Mouse (Mus musculus) spleen, adult 2 months (tissue): ENCODE measurements around the gene Reg3b. TPM values are rescaled to one million over a fixed set of nuclear protein-coding genes. Genes with fewer than 3 reads are reported as not detected.
"Not testable (repeated sequence)": the region's sequence is repeated elsewhere in the genome, so short reads cannot be mapped to it uniquely, and the experiment has no call there.

ENCODE experiments used
- DNase-seq, 2 experiments: peaks; one replicate each; pipeline versions ENCODE4 v3.0.0 to v3.0.0-alpha.2; 2012 to 2021; ENCODE audit warnings: low spot score in 2 of 2, low read depth in 1 of 2
- H3K27ac ChIP-seq: fragments of 200-500 bp; 2 replicates; pipeline ENCODE4 v1.5.1; 2012; ENCODE audit warnings: low read length, inconsistent platforms; ENCODE audit not compliant: insufficient read depth
- H3K27me3 ChIP-seq: fragments of 200-500 bp; 2 replicates; pipeline ENCODE4 v1.6.1; 2012; ENCODE audit warnings: mild to moderate bottlenecking, moderate library complexity, low read length, inconsistent platforms; ENCODE audit not compliant: control insufficient read depth, insufficient read depth
- H3K36me3 ChIP-seq: fragments of 200-500 bp; 2 replicates; pipeline ENCODE4 v1.6.1; 2012; ENCODE audit warnings: mild to moderate bottlenecking, low read length, inconsistent platforms; ENCODE audit not compliant: control insufficient read depth, insufficient read depth
- H3K4me1 ChIP-seq: fragments of 200-500 bp; 2 replicates; pipeline ENCODE4 v1.6.1; 2011; ENCODE audit warnings: inconsistent platforms; ENCODE audit not compliant: control insufficient read depth, insufficient read depth, insufficient read length
- H3K4me3 ChIP-seq: fragments of 200-500 bp; 2 replicates; pipeline ENCODE4 v1.5.1; 2011; ENCODE audit warnings: mild to moderate bottlenecking, inconsistent platforms; ENCODE audit not compliant: insufficient read depth, insufficient read length; ENCODE audit errors: extremely low read depth
- CTCF ChIP-seq: fragments of 200-500 bp; IDR thresholded peaks from 2 replicates; pipeline ENCODE4 v1.5.1; 2011; ENCODE audit warnings: mild to moderate bottlenecking, inconsistent platforms; ENCODE audit not compliant: insufficient read depth, insufficient read length, insufficient replicate concordance; ENCODE audit errors: extremely low read depth
- POLR2A ChIP-seq: fragments of 200-500 bp; IDR thresholded peaks from 2 replicates; pipeline ENCODE4 v1.6.1; 2011; ENCODE audit warnings: low read depth, low read length, inconsistent platforms
- WGBS: fragments of 180-500 bp; shearing (Covaris S2); methylation state at CpG from one replicate; pipeline ENCODE4 v1.1.7; 2018; 5-methylcytosine and 5-hydroxymethylcytosine counted together
- polyA plus RNA-seq: library from polyadenylated mRNA; depleted of rRNA; stranded (reverse); fragments of >200 nt; gene quantifications from 2 replicates; pipeline ENCODE4 v1.2.3, GENCODE M21; 2012; rRNA removed

Reg3b gene
- polyA plus RNA-seq, 1 experiment = 2.5 TPM

DNA sequence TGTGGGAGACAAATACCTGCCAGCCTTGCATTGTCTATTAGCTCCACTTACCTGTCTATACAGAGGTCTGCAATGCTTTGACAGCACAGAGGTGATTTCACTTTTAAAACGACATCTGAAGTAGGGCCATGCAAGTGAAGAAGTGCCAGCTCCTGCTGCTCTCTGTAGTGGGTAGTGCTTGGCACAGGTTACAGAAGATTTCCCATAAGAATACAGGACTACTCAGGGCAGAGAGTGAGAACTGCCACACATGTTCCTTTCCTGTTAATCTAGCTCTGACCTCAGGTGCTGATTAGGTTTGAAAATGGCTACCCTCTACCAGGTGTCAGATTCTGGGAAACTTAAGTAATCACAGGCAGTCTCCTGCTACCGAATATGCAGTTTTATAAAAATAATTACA lies 8.3 kb downstream of the Reg3b start, which contains the start of gene Reg3d:
Reg3d (minus strand) TSS at position 101 of the 400 bp plus-strand sequence.
- TF ChIP-seq POLR2A (no peak), CTCF (no peak)
- DNase-seq = no peak
- Histone ChIP-seq H3K4me3 (no peak within 1 kb of the TSS), H3K27ac (no peak within 1 kb of the TSS), H3K27me3 (no peaks in the 10 kb centered on the region), H3K4me1 (no peaks in the 10 kb centered on the region), H3K36me3 (no peaks in the 10 kb centered on the region)
- 75% methylated on average over 2 of the region's 2 CpGs for WGBS

DNA sequence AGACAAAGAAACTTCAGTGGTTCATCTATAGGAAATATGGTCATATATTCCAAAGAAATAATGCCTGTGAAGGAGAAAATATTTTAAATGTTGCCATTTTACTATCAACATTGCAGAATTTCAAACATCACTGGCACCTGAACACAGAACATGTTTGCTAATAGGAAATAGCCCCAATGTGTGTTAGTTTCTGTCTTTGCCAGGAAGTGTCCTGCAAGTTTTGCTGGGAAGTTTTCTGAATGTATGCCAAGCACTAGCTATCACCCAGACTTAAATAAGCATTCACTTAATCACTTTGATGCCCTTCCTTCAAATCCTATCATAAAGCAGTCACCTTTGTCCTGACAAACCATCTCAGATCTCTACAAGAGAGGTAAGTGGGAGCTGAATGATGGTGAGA lies 10.0 kb downstream of the Reg3b start, which contains the start of gene Reg3a:
Reg3a (plus strand) TSS at position 301 of the 400 bp plus-strand sequence.
- no peak within 1 kb of the TSS for H3K27ac ChIP-seq
- TF ChIP-seq CTCF (no peak), POLR2A (no peak)
- H3K4me1 ChIP-seq = no peaks in the 10 kb centered on the region
- no peak within 1 kb of the TSS for H3K4me3 ChIP-seq
- no peak for DNase-seq
- H3K27me3 ChIP-seq = no peaks in the 10 kb centered on the region
- no peaks in the 10 kb centered on the region for H3K36me3 ChIP-seq

DNA sequence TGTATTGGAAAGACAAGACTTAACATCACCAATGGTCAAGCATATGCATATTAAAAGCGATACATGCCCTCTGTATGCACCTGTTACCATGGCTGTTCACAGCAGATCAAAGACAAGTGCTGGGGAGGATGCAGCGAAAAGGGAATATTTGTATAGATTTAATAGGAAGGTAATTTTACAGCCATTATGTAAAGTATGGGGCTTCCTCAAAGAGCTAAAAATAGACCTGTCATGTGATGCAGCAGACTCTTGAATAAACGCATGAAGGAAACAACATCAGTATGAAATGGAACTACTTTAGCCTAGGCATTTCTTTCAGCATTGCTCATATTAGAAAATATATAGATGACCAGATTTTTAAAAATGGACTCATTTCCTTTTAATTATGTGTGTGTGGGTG lies 15.2 kb downstream of the Reg3b start:
- no peak overlapping the region for H3K27ac ChIP-seq
- no peak for DNase-seq
- no peaks in the 10 kb centered on the region for H3K36me3 ChIP-seq
- no peak overlapping the region for H3K4me3 ChIP-seq
- no peak for TF ChIP-seq POLR2A
- TF ChIP-seq CTCF = no peak
- no peaks in the 10 kb centered on the region for H3K4me1 ChIP-seq
- WGBS = 76% methylated on average over 3 of the region's 3 CpGs
- H3K27me3 ChIP-seq = no peaks in the 10 kb centered on the region

DNA sequence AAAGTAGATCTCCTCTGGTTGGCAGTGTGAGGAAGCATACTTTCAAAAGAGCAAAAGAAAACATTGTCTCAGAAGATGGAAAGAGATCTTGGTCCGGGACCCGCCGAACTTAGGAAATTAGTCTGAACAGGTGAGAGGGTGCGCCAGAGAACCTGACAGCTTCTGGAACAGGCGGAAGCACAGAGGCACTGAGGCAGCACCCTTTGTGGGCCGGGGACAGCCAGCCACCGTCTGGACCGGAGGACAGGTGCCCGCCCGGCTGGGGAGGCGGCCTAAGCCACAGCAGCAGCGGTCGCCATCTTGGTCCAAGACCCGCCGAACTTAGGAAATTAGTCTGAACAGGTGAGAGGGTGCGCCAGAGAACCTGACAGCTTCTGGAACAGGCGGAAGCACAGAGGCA lies 24.9 kb downstream of the Reg3b start, which contains the start of gene Reg2:
Reg2 (plus strand) TSS at position 301 of the 400 bp plus-strand sequence.
- H3K4me1 ChIP-seq, DNase-seq, H3K36me3 ChIP-seq, H3K27ac ChIP-seq, H3K27me3 ChIP-seq, H3K4me3 ChIP-seq: not testable (repeated sequence)
- WGBS = 85% methylated on average over 5 of the region's 17 CpGs

DNA sequence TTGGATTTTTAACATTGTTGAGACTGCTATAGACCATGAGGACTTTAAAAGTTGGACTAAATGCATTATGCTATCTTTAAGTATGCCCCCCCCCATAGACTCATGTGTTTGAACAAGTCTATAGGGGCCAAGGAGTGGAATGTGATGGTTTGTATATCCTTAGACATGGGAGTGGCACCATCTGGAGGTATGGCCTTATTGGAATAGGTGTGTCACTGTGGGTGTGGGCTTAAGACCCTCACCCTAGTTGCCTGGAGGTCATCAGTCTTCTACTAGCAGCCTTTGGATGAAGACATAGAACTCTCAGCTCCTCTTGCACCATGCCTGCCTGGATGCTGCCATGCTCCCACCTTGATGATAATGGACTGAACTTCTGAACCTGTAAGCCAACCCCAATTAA lies 52.0 kb downstream of the Reg3b start, which contains the start of gene Reg1:
Reg1 (plus strand) TSS at position 301 of the 400 bp plus-strand sequence.
- not testable (repeated sequence) for H3K27ac ChIP-seq, H3K4me1 ChIP-seq, DNase-seq, H3K36me3 ChIP-seq, H3K27me3 ChIP-seq, H3K4me3 ChIP-seq

Other genes starting within 250 kb of the Reg3b start
- gene Reg3d, start 8.2 kb downstream of the Reg3b start, polyA plus RNA-seq = 8.3 and 9.2 TPM in 2 replicates
- gene Reg3a, start 10.1 kb downstream of the Reg3b start, polyA plus RNA-seq = 0.43 and 1.7 TPM in 2 replicates
- 25.2 and 34.1 TPM in 2 replicates for gene Reg2, start 25.0 kb downstream of the Reg3b start, polyA plus RNA-seq
- 706 and 759 TPM in 2 replicates for gene Reg1, start 52.1 kb downstream of the Reg3b start, polyA plus RNA-seq
- 0.11 and 0.49 TPM in 2 replicates for gene Reg3g, start 98.2 kb downstream of the Reg3b start, polyA plus RNA-seq